Mouse (Mus musculus): ENCODE results near the gene Cbl.

DNA sequence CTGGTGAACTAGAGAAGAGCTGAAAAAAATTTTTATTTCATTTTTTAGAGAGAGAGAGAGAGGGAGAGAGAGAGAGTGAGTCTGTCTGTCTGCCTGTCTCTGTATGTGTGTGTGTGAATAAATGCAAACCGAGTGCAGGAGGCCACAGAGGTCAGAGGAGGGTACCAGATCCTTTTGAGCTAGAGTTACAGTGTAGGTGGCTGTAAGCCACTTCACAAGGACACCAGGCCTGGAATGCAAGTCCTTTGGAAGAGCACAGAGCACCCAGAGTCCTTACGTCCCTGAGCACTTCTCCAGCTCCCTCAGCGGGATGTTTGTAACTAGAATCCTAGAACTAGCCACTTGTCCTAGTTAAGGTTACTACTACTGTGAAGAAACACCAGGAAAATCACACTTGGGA, 74.0 kb downstream of the Cbl start:
- no peak for TF ChIP-seq CTCF (IDR thresholded peaks at IDR 0.05; ENCODE audit: low read depth)
- no peak for TF ChIP-seq EP300 (optimal IDR thresholded peaks at IDR 0.05)
